Mouse (Mus musculus): ENCODE measurements around the gene Usp30.

- TF ChIP-seq CTCF (IDR thresholded peaks at IDR 0.05; ENCODE audit: control insufficient read depth, insufficient read depth, insufficient read length) (no peak), USF1 (IDR thresholded peaks at IDR 0.05; ENCODE audit: low read depth) (no peak)
These were observed 7.0 kb downstream of the Usp30 start for GRCm38 (mm10) chr5:114072262-114072661.

Data from C2C12 (cell line).